Mouse (Mus musculus) cerebellum, adult 18-20 months (tissue): ENCODE measurements around the gene Gm21969.

Source experiments
- DNase-seq, 2 experiments: peaks; one replicate each; pipeline ENCODE4 v3.0.0; 2021

Gm21969 gene

GRCm38 (mm10) chr4:139667632-139668031, 64.6 kb downstream of the Gm21969 start:
- DNase-seq = no peak

GRCm38 (mm10) chr4:139669847-139670246, 66.9 kb downstream of the Gm21969 start:
- DNase-seq = peak; percentile 61 to 82

DNA sequence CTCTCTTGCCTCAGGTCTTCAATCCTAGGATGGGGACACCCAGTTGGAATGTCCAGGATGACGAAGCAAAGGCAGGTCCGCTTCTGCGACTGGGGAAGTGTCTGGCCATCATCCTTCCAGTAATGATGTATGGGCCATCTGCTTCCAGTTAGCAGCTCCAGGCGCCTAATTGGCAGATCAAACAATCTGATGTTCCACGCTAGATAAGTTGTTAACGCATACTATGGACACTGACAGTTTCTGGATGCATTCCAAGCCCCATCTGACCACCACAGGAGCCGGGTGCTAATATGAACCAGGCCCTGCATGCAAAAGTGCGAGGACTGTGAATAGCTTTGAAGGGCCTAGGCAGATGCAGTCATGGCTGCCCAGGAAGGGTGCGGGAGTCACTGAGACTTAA, 72.7 kb downstream of the Gm21969 start:
- DNase-seq = no peak

DNA sequence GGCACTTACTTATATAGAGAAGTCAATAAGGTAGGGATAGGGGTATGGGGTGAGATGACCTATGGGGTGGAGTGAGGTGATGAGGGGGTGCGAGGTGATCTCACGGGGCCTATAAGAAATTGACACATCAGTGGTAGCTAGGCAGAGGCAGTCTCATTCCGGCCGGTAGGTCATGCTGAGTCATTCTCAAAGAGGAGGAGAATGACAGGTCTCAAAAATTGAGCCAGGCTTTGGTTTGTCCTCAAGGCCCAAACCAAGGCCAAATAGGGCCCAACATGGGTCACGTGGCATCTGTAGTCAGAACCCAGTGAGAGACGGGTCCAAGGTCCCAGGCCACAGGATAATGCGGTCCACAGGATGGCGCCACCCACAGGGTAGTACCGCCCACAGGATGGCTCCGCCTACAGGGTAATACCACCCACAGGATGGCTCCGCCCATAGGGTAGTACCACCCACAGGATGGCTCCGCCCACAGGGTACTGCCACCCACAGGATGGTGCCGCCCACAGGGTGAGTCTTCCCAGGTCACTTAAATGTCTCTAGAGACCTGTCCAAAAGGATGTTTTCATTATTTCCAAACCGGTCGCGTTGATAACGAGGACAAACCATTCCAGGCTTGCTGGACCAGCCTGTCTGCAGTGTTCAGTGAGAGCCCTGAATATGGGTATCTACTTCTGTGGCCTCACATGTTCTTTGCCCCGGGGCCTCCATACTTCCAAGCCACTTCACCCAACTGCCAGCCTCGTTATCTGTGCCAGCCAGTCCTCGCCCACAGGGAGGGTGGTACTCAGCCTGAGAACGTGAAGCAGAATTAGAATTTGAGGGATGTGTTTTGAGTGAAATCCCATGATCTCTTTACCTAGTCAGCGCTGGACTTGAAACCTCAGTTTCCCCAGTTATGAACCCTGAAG, 81.0 kb downstream of the Gm21969 start:
- no peak for DNase-seq

- DNase-seq = peak; percentile 38 to 59
These were observed 81.6 kb downstream of the Gm21969 start for GRCm38 (mm10) chr4:139684639-139685017.

- no peak for DNase-seq
These were observed 85.1 kb downstream of the Gm21969 start for GRCm38 (mm10) chr4:139688058-139688457.

DNA sequence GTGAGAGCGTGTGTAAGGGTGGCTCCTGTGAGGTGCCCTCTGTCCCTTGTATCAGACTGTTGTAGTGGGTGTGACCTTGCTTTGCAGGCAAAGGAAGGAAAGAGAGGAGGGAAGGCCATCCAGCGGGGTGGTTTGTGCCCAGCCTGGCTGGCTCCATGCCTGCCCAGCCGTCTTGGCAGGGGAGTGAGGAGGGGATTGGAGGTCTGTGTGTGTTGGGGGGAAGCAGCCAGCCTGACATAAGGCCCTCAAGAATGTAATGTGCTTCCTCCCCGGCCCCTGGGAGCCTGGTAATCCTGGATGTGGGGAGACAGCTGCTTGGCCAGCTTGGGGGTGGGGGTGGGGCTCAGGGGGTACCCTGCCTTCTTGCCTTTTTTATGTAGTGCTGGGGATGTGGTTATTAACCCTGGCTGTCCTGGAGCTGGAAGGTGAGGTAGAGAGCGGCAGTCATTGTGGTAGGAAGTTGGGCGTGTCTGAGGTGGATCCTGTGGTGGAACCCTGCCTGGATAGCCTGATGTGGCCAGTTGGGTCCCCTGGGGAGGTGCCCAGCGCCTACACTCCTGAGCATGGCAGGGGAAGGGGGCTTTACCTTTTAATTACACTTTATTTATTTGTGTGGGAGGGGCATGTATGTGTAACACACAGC, 86.8 kb downstream of the Gm21969 start:
- DNase-seq = no peak

DNA sequence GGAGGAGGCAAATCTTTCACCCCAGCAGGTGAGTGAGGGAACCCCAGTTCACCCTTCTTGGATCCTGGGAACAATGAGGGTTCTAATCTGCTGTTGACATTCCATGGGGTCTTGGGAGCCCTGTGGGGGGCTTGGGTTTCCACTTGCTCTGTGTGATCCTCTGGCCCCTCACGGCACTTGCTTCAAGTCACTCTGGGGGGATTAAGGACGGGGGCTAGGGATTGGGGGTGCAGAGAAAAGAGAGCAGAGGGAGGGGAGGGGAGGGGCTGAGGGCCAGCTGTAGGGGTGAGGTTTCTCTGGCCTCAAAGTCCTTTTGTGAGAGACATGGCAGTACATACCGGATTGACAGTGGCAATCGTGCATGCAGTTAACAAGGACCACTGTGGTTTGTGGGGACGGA, 90.3 kb downstream of the Gm21969 start:
- no peak for DNase-seq

DNA sequence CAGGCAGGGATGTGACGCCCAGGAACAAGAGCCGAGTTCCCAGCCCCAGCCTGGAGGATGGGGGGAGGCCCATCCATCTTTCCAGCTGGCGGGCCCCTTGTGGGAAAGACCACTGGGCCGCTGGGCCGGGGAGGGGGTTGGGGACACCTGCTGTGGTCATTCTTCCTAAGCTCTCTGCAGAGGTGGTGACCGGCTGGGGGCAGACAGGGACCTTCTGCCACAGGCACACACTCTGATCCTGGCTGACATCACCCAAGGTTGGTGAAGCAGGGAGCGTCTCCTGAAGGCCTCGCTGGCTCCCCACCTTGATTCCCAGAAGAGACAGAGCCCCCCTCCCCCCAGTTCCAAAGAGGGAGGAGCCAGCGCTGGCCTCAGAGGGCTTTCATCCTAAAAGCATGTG, 94.8 kb downstream of the Gm21969 start:
- DNase-seq = no peak

DNA sequence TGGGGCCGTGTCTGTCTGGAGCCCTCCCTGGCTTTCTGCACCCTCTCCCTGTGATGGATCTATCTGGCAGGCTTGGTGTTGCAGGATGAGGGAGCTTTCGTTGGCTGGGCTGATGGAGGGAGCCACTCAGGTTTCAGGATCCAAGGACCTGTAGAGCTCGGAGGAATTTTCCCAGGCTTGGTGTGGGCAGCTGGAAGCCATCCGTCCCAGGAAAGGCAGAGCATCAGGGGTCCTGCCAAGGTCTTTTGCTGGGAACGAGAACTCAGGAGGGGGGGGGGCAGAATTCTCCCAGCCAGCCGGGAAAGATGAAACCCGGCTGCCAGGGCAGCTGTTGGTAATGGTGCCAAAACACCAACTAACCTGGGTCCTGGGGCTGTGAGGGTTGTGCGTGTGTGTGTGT, 95.6 kb downstream of the Gm21969 start:
- no peak for DNase-seq

GRCm38 (mm10) chr4:139702914-139703313, 99.9 kb downstream of the Gm21969 start:
- no peak for DNase-seq

GRCm38 (mm10) chr4:139703468-139703867, 100.5 kb downstream of the Gm21969 start:
- no peak for DNase-seq

DNA sequence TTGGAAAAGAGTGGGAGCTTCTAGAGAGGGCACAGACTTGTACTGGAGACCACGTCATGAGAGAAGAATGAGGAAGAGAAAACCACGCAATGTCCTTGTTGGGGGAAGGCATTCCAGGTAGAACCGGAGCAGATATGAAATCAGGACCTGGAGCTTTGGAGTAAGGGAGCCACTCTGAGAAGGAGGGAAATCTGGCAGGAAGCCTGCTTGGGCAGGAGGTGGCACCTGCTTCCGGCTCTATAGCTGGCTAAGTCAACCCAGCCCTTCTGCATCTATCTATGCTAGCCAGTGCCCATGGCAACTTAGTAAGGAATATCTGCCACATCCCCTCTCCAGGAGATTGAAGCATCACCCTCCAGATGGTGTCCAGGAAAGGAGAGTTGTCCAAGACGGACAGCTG, 103.0 kb downstream of the Gm21969 start:
- DNase-seq = no peak

- no peak for DNase-seq
These were observed 107.7 kb downstream of the Gm21969 start for GRCm38 (mm10) chr4:139710467-139711334.
